In the genomic region with DNA sequence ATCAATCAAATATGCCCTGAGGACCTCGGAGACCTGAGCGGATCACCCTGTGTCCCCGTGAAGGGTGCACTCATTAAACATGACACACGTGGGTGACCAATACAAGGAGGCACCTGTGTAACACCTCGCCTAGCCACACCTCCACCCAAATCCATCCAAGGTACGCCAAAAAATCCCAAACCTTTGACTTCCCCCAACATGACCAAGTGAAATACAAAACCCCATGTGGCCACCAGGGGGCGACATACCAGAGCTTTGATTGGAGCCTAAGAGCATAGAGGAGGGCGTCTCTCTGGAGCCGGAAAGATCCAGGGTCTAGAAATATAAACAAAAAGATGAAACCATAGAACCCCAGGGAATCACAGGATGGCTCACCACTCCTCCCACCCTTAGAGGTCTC, we compare ENCODE assay signal across 8 mouse cellular contexts.
DNase-seq lines count a peak whose midpoint lies in the region; ATAC-seq and TF ChIP-seq lines count a peak whose summit lies in the region.

No protein-coding gene starts in this region.

- H3K9me3 ChIP-seq in forebrain, embryonic 13.5 days (replicated peaks): no peaks in the 10 kb centered on the region
- no peaks in the 10 kb centered on the region for H3K9me3 ChIP-seq in liver, postnatal 0 days (ENCODE audit: low read length)
- H3K9me3 ChIP-seq in neural tube, embryonic 13.5 days: no peaks in the 10 kb centered on the region

- H3K9ac ChIP-seq in forebrain, embryonic 13.5 days: no peak overlapping the region
- H3K9ac ChIP-seq in liver, postnatal 0 days (replicated peaks): no peak overlapping the region
- H3K9ac ChIP-seq in neural tube, embryonic 13.5 days: no peak overlapping the region

- H3K4me2 ChIP-seq in forebrain, embryonic 13.5 days: no peak overlapping the region
- H3K4me2 ChIP-seq in liver, postnatal 0 days (ENCODE audit: low read depth, low read length): no peak overlapping the region
- no peak overlapping the region for H3K4me2 ChIP-seq in neural tube, embryonic 13.5 days

- TF ChIP-seq CTCF in liver, postnatal 0 days (IDR thresholded peaks at IDR 0.05; ENCODE audit: low read depth): peak; percentile 93

- no peak for TF ChIP-seq EP300 in liver, postnatal 0 days (IDR thresholded peaks at IDR 0.05; ENCODE audit: low read depth)

- H3K36me3 ChIP-seq in forebrain, embryonic 13.5 days (ENCODE audit: poor library complexity, severe bottlenecking): peaks cover 96% of the 10 kb centered on the region
- peaks cover 75% of the 10 kb centered on the region for H3K36me3 ChIP-seq in liver, postnatal 0 days (replicated peaks; ENCODE audit: insufficient read depth, low read length)
- H3K36me3 ChIP-seq in neural tube, embryonic 13.5 days: peaks cover 95% of the 10 kb centered on the region

- ATAC-seq in CD4-positive, CD25-positive, alpha-beta regulatory T cell, adult 4 months: peak; percentile 33
- ATAC-seq in forebrain, embryonic 13.5 days: no peak
- no peak for ATAC-seq in liver, postnatal 0 days
- peak; percentile 51; the same call in 1 of the 2 replicates for ATAC-seq in neural tube, embryonic 13.5 days (ENCODE audit: low read depth)

- WGBS in forebrain, embryonic 13.5 days: 69% methylated on average over 9 of the region's 9 CpGs
- WGBS in liver, postnatal 0 days (ENCODE audit: insufficient replicate concordance): 68% methylated on average over 9 of the region's 9 CpGs
- 65% methylated on average over 9 of the region's 9 CpGs for WGBS in neural tube, embryonic 13.5 days

- peaks cover 28% of the 10 kb centered on the region for H3K4me1 ChIP-seq in forebrain, embryonic 13.5 days
- H3K4me1 ChIP-seq in liver, postnatal 0 days (ENCODE audit: insufficient read depth): no peaks in the 10 kb centered on the region; the same call in 1 of the 2 replicates
- H3K4me1 ChIP-seq in neural tube, embryonic 13.5 days (replicated peaks): peaks cover 33% of the 10 kb centered on the region

- H3K27ac ChIP-seq in forebrain, embryonic 13.5 days: peak overlapping the region; percentile 48; the same call in 1 of the 2 replicates
- H3K27ac ChIP-seq in liver, postnatal 0 days (ENCODE audit: low read depth): no peak overlapping the region
- peak overlapping the region; percentile 39 for H3K27ac ChIP-seq in neural tube, embryonic 13.5 days (replicated peaks)

- H3K4me3 ChIP-seq in forebrain, embryonic 13.5 days: no peak overlapping the region
- no peak overlapping the region for H3K4me3 ChIP-seq in liver, postnatal 0 days (ENCODE audit: low read depth, low read length)
- no peak overlapping the region for H3K4me3 ChIP-seq in neural tube, embryonic 13.5 days

- DNase-seq in A20 (ENCODE audit: low read depth, low spot score): peak; percentile 40
- peak; percentile 75 for DNase-seq in brain, adult 2 months (ENCODE audit: low read depth, low spot score)
- peak; percentile 86 for DNase-seq in induced T-regulatory cell, adult 2 months (ENCODE audit: low read depth)
- peak; percentile 75 for DNase-seq in liver, postnatal 0 days
- no peak for DNase-seq in yolk sac, embryonic 10.5 days (ENCODE audit: low spot score)

- no peaks in the 10 kb centered on the region for H3K27me3 ChIP-seq in forebrain, embryonic 13.5 days
- no peaks in the 10 kb centered on the region for H3K27me3 ChIP-seq in liver, postnatal 0 days (ENCODE audit: insufficient read depth, low read length)
- no peaks in the 10 kb centered on the region for H3K27me3 ChIP-seq in neural tube, embryonic 13.5 days

Comparison
In these comparisons a context has a peak if more than half of its experiments do, and no peak if none do; other contexts are left out.
1. ATAC-seq: peak in CD4-positive, CD25-positive, alpha-beta regulatory T cell, adult 4 months (single experiment) and neural tube, embryonic 13.5 days (single experiment); none in forebrain, embryonic 13.5 days (single experiment) and liver, postnatal 0 days (single experiment).